Comparison of ENCODE assay signal across 22 mouse cellular contexts in genomic region chr8:126244321-126244720, GRCm38 (mm10). TPM values are rescaled to one million over a fixed set of nuclear protein-coding genes. Genes with fewer than 3 reads are reported as not detected.
A peak's percentile ranks its signal among the peaks of the same experiment; 100 is the strongest.
DNase-seq lines count a peak whose midpoint lies in the region; TF ChIP-seq lines count a peak whose summit lies in the region.
"Had no signal": no experiment of that assay in that cellular context is flagged by ENCODE, and none has a peak within 500 bp of the region (broad histone marks: within the 10 kb centered on the region; RNA-seq: fewer than 3 reads in every experiment).

No protein-coding gene starts in this region.

- no peak overlapping the region for H3K27ac ChIP-seq in gastrocnemius, adult 2 months
- H3K27ac ChIP-seq: embryonic facial prominence, embryonic 13.5 days; embryonic facial prominence, embryonic 15.5 days; forebrain, embryonic 10.5 days; forebrain, embryonic 12.5 days had no signal

- H3K4me3 ChIP-seq in gastrocnemius, adult 2 months: no peak overlapping the region
- H3K4me3 ChIP-seq: embryonic facial prominence, embryonic 13.5 days; embryonic facial prominence, embryonic 15.5 days; erythroblast, embryonic 14.5 days; forebrain, embryonic 10.5 days; forebrain, embryonic 12.5 days had no signal

- no peak for TF ChIP-seq CTCF in gastrocnemius, adult 2 months (IDR thresholded peaks at IDR 0.05)

- intact Hi-C loops in gastrocnemius, adult 2 months (cut with DNase I): no loop called here

- DNase-seq in gastrocnemius, adult 18-20 months (ENCODE audit: low spot score): peak; percentile 9
- no peak for DNase-seq in gastrocnemius, adult 8-10 months (ENCODE audit: low spot score in 2 of 2)
- DNase-seq in gastrocnemius, adult 2 months: peak; percentile 39
- peak; percentile 37 for DNase-seq in gastrocnemius, postnatal 10 days
- DNase-seq in gastrocnemius, postnatal 25 days: peak; percentile 55
- DNase-seq in c-Kit-positive CD71-positive TER-119-positive erythroid progenitor cells, embryonic 14.5 days (ENCODE audit: low spot score): no peak
- DNase-seq in cerebellum, adult 9-10 months: no peak
- DNase-seq: adrenal gland, adult 2 months; adrenal gland, postnatal 10 days; adrenal gland, postnatal 25 days; cerebellum, adult 11-12 months; cerebellum, adult 2 months; cerebellum, adult 9-11 months; cerebellum, postnatal 14 days; cerebellum, postnatal 36 days had no signal

RNA-seq across cellular contexts. Expression of gene Slc35f3, which starts 54.0 kb away (rescaled TPM):
- under 1 TPM in 1 of 2 experiments, not detected in 1; 0.33 TPM for total RNA-seq in gastrocnemius, adult 18-20 months (2021)
- total RNA-seq in gastrocnemius, adult 8-10 months (2022): under 1 TPM in 1 of 4 experiments, not detected in 3; 0.31 TPM
- total RNA-seq in gastrocnemius, adult 2 months (2021): not detected
- total RNA-seq in gastrocnemius, postnatal 10 days (2021): under 1 TPM; 0.25 to 0.35 TPM
- not detected for total RNA-seq in gastrocnemius, postnatal 25 days (2021)
- total RNA-seq: common myeloid progenitor, adult 5-6 weeks; MEL had no signal

Comparison
In these comparisons a context has a peak if more than half of its experiments do, and no peak if none do; other contexts are left out.
1. DNase-seq: peak in gastrocnemius, adult 18-20 months (single experiment), gastrocnemius, adult 2 months (single experiment), gastrocnemius, postnatal 10 days (single experiment) and gastrocnemius, postnatal 25 days (single experiment); none in gastrocnemius, adult 8-10 months (0 of 2), c-Kit-positive CD71-positive TER-119-positive erythroid progenitor cells, embryonic 14.5 days (single experiment) and cerebellum, adult 9-10 months (single experiment).